Mouse (Mus musculus): ENCODE data around the gene Tmem139.

The Tmem139 gene

GRCm38 (mm10) chr6:42261524-42262170 is at the start of gene Tmem139:
TSS of gene Tmem139 (plus strand) at chr6:42261970.
- DNase-seq (ENCODE audit: low spot score in 2 of 2), result no peak

DNA sequence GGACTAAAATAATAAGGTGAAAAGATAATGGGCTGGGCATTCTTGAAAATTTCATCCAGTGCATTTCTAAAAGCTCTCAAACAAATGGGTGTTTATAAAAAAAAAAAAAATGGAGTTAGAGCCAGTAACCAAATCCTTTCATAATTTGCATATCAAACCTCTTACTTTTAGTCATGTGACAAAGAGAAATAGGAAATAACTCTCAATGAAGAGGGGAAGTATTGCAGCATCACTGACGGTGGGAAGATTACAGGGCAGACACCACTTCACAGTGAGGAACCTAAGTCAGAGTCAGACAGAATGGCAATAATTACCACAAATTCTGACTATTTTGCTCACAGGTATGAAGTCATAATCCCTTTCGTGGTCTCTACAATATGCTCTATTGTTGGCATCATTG is 46.7 kb upstream of the Tmem139 start, which contains the start of gene Tas2r144:
TSS of gene Tas2r144 (plus strand) at position 301 of the 400 bp plus-strand sequence.
- no peak for DNase-seq (ENCODE audit: low spot score in 2 of 2)

- no peak for DNase-seq (ENCODE audit: low spot score in 2 of 2)
Observed at GRCm38 (mm10) chr6:42222286-42222685, 39.5 kb upstream of the Tmem139 start.

GRCm38 (mm10) chr6:42225046-42225445 is 36.7 kb upstream of the Tmem139 start:
- DNase-seq (ENCODE audit: low spot score in 2 of 2), result no peak

DNA sequence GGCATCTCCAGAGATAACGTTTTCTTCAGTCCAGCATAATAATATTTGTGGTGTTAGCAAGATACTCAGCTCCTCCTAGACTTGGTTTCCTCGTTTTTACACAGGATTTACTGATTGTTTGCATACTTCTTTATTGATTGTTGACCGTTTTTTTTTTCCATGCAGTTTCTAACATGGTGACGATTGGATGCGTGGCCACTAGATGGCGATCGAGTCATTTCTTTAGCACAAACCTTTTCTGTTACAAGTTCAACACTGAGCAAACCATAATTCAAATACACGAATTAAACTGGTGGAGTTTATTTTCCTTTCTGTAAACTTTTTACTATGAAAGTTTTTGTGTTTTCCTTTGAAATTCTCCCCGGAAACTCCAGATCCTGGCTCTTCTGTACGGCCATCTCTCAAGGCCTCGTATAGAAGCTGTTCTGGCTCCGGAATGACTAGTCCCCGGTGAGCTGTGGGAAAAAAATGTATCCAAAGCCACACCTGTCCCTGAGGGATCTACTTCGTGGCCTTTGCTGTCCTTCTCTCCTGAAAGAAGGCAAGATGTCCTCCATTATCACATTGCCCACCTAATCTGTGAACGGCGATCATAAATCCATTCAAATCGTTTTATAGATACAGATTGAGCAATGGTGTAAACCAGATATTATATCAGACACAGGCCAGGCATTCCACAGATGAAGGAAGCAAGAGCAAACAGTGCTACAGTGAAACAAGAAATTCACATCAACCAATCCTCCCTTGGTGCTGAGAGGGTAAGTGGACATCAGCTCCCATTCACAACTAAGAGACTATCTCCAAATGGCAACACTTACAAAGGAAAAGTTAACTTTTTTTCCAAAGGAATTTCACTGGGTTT is 34.3 kb upstream of the Tmem139 start:
- DNase-seq (ENCODE audit: low spot score in 2 of 2), result peak; percentile 59 to 80

- no peak for DNase-seq (ENCODE audit: low spot score in 2 of 2)
Observed at GRCm38 (mm10) chr6:42229610-42230009, 32.2 kb upstream of the Tmem139 start.

- peak; percentile 50 to 68 for DNase-seq (ENCODE audit: low spot score in 2 of 2)
Observed at GRCm38 (mm10) chr6:42231191-42231590, 30.6 kb upstream of the Tmem139 start.

DNA sequence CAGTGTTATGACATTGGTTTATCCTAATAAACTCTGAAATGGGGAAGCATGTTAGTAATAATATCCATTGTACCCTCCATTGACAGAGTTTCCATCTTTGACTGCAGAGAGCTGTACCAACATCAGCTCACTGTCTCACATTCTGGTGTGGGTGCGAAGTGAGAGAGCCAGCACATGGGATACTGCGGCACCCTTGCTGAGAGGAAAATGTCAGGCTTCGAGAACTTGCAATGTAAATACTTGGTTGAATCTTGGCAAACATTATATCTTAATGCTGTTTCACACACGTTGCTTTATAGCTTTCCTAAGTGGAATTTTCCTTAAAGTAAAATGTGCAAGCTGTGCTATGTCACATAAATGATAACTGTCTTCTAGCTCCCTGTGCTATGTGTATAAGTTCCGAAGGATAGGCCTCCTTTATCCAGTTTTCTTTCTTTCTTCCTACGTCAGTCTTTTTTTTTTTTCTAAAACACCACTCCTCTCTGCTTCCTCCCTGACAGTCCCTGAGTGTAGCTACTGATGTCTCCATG is 24.4 kb upstream of the Tmem139 start:
- DNase-seq (ENCODE audit: low spot score in 2 of 2), result peak in 1 of 2 experiments; percentile 45

DNA sequence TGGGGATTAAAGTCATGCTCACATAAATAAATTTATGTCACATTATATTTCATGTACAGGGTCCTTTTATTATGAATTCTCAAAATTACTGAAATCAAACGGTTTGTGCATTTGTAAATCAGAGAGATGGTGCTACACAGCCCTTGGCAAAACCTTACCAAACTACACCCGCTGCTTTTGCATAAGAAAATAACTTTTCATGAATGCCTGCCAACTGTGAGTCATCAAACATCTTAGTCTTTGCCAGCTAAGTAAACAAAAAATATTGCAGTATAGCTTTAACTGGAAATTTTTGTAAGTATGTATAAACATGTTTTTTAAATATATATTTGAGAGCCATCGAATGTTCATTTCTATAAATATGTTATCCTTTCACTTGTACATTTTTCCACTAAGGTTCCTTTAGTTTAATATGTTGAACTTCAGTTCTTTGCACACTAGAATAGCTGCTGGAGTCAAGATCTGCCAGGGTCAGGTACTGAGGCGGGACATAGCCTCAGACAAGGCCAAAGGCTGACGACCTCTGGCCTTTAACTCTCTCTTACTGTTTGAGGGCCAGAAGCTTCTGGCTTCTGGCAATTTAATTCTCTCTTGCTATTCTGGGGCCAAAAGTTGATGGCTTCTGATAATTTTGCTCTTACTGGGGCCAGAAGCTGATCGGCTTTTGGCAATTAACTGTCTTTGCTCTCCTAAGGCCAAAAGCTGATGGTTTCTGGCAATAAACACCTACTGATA is 20.3 kb upstream of the Tmem139 start:
- no peak for DNase-seq (ENCODE audit: low spot score in 2 of 2)

- DNase-seq (ENCODE audit: low spot score in 2 of 2), result peak; percentile 82 to 83
Observed at GRCm38 (mm10) chr6:42245711-42246353, 15.9 kb upstream of the Tmem139 start, which contains the start of gene Gstk1. TSS of gene Gstk1 (plus strand) at chr6:42245935.

- no peak for DNase-seq (ENCODE audit: low spot score in 2 of 2)
Observed at GRCm38 (mm10) chr6:42247173-42247572, 14.6 kb upstream of the Tmem139 start.

- no peak for DNase-seq (ENCODE audit: low spot score in 2 of 2)
Observed at GRCm38 (mm10) chr6:42247981-42248380, 13.8 kb upstream of the Tmem139 start.

GRCm38 (mm10) chr6:42251791-42252190 is 10.0 kb upstream of the Tmem139 start:
- no peak for DNase-seq (ENCODE audit: low spot score in 2 of 2)

GRCm38 (mm10) chr6:42253103-42253502 is 8.7 kb upstream of the Tmem139 start:
- DNase-seq (ENCODE audit: low spot score in 2 of 2), result no peak

DNA sequence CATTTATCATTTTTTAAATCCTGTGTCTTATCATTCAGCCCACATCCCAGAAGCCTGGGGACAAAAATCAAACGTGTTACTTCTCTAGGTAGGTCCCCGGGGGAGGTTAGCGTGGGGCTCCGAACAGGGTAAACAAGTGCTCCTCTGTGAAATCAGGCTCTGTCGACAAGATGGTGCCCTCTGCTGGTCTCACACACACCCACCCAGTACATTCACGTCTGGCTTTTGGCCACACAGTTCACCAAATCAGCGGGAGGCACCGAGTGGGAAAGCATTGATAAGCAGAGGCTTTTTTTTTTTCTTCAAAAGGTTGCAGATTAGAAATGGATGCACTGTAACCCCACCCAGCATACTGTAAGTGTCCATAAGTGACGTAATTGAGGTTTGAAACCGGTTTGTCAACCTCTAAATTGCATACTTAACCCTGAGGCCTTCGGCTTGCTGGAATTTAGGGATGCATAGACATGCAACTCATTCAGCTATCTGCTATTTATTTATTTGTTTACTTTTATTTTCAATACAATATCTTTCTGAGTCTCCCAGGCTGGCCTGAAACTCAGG is 4.4 kb upstream of the Tmem139 start:
- DNase-seq (ENCODE audit: low spot score in 2 of 2), result peak; percentile 47 to 58

DNA sequence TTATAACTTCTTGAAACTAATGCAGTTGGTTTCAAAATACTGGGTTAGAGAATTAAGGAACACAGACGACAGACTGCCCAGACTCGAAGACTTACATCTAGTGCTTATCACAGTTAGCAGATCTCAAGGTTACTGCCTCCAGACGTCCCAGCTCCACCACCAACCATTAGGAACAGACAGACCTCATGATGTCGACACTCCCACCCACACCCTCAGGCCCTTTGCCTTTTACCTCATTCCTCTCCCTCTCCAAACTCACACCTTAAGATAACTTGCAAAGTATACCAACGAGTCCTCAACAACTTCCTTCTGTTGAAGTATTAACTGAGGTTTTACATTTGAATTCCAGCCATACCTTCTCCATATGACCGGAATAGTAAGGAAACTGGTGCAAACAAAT is 1.3 kb upstream of the Tmem139 start:
- DNase-seq (ENCODE audit: low spot score in 2 of 2), result no peak

- DNase-seq (ENCODE audit: low spot score in 2 of 2), result peak; percentile 99
Observed at GRCm38 (mm10) chr6:42264626-42265312, 3.0 kb downstream of the Tmem139 start, which contains the start of gene Casp2. TSS of gene Casp2 (plus strand) at chr6:42264985.

GRCm38 (mm10) chr6:42265391-42266330 is 3.9 kb downstream of the Tmem139 start:
- DNase-seq (ENCODE audit: low spot score in 2 of 2), result no peak

- DNase-seq (ENCODE audit: low spot score in 2 of 2), result no peak
Observed at GRCm38 (mm10) chr6:42270817-42271216, 9.0 kb downstream of the Tmem139 start.

Data from right cerebral cortex, postnatal 10 days (tissue).